Mouse (Mus musculus): ENCODE results near the gene Scly. TPM values are rescaled to one million over a fixed set of nuclear protein-coding genes. Genes with fewer than 3 reads are reported as not detected.
A peak's percentile ranks its signal among the peaks of the same experiment; 100 is the strongest.

Scly gene
- polyA plus RNA-seq, 1 experiment from 2014 or later = 8.2 TPM

DNA sequence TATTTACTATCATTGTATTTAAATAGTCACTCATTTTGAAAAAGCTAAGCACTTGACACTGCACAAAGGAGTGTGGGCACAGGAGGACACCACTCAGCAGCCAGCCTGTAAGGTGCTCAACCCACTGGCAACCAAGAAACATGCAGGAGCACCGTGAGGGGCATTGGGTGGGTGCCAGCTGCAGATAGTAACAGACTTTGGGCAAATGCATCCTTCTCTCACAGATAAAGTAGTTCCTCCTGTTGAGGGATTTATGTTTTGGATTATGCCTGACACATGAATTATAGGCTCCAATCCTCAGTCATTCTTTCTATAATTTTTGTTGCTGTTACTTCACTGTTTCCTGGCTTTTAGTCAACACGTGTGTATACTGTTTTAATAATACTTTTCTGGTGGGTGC lies 20.7 kb upstream of the Scly start:
- H3K9ac ChIP-seq (ENCODE audit: low read length) = no peak overlapping the region
- 65% methylated on average over 2 of the region's 2 CpGs for WGBS
- H3K9me3 ChIP-seq (ENCODE audit: control insufficient read depth, low read length) = no peaks in the 10 kb centered on the region
- ATAC-seq (ENCODE audit: low FRiP score, low TSS enrichment) = no peak
- no peaks in the 10 kb centered on the region for H3K27me3 ChIP-seq (ENCODE audit: control insufficient read depth, insufficient read depth, low read length)
- peaks cover 9% of the 10 kb centered on the region for H3K36me3 ChIP-seq (ENCODE audit: control insufficient read depth, insufficient read depth, low read length)
- TF ChIP-seq CTCF (IDR thresholded peaks at IDR 0.05; ENCODE audit: low read depth) (no peak), EP300 (optimal IDR thresholded peaks at IDR 0.05) (no peak)
- H3K4me2 ChIP-seq (replicated peaks; ENCODE audit: low read depth) = no peak overlapping the region
- no peak for DNase-seq (ENCODE audit: low spot score)
- H3K27ac ChIP-seq (replicated peaks) = no peak overlapping the region
- no peaks in the 10 kb centered on the region for H3K4me1 ChIP-seq (replicated peaks; ENCODE audit: control insufficient read depth, insufficient read depth)
- no peak overlapping the region for H3K4me3 ChIP-seq (ENCODE audit: low read depth, low read length)

DNA sequence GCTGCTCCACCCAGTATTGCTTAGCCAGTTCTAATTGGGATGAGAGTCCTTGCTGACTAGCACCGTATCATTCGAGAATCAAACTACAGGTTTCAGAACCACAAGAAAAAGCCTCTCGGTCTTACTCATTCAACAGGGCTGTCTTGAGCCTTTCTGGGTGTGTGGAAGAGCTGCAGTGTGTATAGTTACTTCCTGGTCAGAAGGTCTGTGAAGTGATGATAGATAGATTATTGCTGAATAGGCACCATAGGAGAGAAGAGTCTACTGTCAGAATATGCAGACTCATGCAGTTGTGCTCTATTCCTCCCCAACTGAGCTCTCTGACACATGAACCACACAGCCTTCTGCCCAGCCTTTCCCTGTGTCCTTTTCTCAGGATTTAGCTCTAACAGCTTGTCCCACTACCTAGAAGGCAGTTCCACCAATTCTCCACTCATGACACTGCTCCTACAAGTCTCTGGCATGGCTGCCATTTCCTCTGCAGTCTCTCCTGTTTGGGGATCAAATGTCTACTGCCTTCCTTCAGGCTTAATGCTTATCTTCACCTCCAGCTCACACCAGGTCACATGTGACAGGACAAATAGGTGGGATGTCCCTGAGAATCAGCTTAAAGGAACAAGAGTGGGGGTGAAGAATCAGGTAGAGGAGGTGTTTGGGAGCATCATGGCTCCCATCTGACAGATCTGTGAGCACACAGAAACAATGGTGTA lies 19.6 kb upstream of the Scly start:
- TF ChIP-seq EP300 (optimal IDR thresholded peaks at IDR 0.05) (no peak), CTCF (IDR thresholded peaks at IDR 0.05; ENCODE audit: low read depth) (no peak)
- H3K4me2 ChIP-seq (replicated peaks; ENCODE audit: low read depth) = no peak overlapping the region
- DNase-seq (ENCODE audit: low spot score) (no peak), ATAC-seq (ENCODE audit: low FRiP score, low TSS enrichment) (no peak)
- no peaks in the 10 kb centered on the region for H3K9me3 ChIP-seq (ENCODE audit: control insufficient read depth, low read length)
- 88% methylated on average over 3 of the region's 3 CpGs for WGBS
- H3K27me3 ChIP-seq (ENCODE audit: control insufficient read depth, insufficient read depth, low read length) = no peaks in the 10 kb centered on the region
- H3K27ac ChIP-seq (replicated peaks) = peak overlapping the region; percentile 69; the same call in 1 of the 2 replicates
- H3K36me3 ChIP-seq (ENCODE audit: control insufficient read depth, insufficient read depth, low read length) = peaks cover 9% of the 10 kb centered on the region
- H3K4me3 ChIP-seq (ENCODE audit: low read depth, low read length) = no peak overlapping the region
- no peak overlapping the region for H3K9ac ChIP-seq (ENCODE audit: low read length)
- H3K4me1 ChIP-seq (replicated peaks; ENCODE audit: control insufficient read depth, insufficient read depth) = no peaks in the 10 kb centered on the region

DNA sequence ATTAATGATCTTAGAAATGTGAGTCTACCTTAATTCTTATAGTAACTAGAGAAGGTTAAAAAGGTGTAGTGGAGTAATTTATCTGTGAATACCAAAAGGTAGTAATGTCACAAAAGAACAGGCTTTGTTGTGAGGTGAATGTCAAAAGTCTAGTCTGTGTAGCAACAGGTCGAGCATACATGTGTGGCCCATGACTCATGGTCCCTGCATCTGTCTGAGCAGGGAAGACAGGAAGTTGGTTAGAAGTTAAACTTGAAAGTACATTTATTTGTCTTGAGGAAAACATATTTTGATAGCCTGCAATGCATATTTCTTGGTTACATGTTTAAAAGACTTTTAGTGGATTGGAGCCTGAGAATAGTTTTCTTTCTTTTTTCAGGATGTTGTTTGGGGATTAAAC lies 19.0 kb upstream of the Scly start:
- Histone ChIP-seq H3K27ac (replicated peaks) (no peak overlapping the region), H3K9me3 (ENCODE audit: control insufficient read depth, low read length) (no peaks in the 10 kb centered on the region), H3K36me3 (ENCODE audit: control insufficient read depth, insufficient read depth, low read length) (peaks cover 9% of the 10 kb centered on the region), H3K4me3 (ENCODE audit: low read depth, low read length) (no peak overlapping the region), H3K27me3 (ENCODE audit: control insufficient read depth, insufficient read depth, low read length) (no peaks in the 10 kb centered on the region), H3K9ac (ENCODE audit: low read length) (no peak overlapping the region), H3K4me2 (replicated peaks; ENCODE audit: low read depth) (no peak overlapping the region), H3K4me1 (replicated peaks; ENCODE audit: control insufficient read depth, insufficient read depth) (no peaks in the 10 kb centered on the region)
- TF ChIP-seq EP300 (optimal IDR thresholded peaks at IDR 0.05) = no peak
- no peak for TF ChIP-seq CTCF (IDR thresholded peaks at IDR 0.05; ENCODE audit: low read depth)
- 74% methylated on average over 1 of the region's 1 CpGs for WGBS
- ATAC-seq (ENCODE audit: low FRiP score, low TSS enrichment) (no peak), DNase-seq (ENCODE audit: low spot score) (no peak)

DNA sequence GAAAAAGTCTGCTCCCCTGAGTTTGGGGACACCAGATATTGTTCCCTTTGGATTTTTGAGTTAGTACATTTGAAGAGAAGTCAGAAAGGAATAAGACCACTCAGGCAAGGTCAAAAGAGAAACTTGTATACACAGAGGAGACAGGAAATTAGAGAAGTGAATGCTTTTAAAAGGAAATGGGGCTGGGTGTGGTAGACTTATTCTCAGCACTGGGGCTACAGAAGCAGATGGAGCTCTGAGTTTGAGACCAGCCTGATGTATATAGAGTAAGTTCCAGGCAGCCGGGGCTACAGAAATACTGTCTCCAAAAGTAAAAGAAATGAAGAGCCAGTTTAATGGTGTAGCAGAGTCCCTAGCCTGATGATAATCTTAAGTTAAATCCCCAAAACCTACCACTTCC lies 15.6 kb upstream of the Scly start:
- Histone ChIP-seq H3K4me1 (replicated peaks; ENCODE audit: control insufficient read depth, insufficient read depth) (no peaks in the 10 kb centered on the region), H3K9me3 (ENCODE audit: control insufficient read depth, low read length) (no peaks in the 10 kb centered on the region), H3K4me2 (replicated peaks; ENCODE audit: low read depth) (no peak overlapping the region), H3K36me3 (ENCODE audit: control insufficient read depth, insufficient read depth, low read length) (peaks cover 14% of the 10 kb centered on the region; the same call in 1 of the 2 replicates), H3K27ac (replicated peaks) (no peak overlapping the region), H3K27me3 (ENCODE audit: control insufficient read depth, insufficient read depth, low read length) (no peaks in the 10 kb centered on the region), H3K4me3 (ENCODE audit: low read depth, low read length) (no peak overlapping the region), H3K9ac (ENCODE audit: low read length) (no peak overlapping the region)
- TF ChIP-seq CTCF (IDR thresholded peaks at IDR 0.05; ENCODE audit: low read depth) (no peak), EP300 (optimal IDR thresholded peaks at IDR 0.05) (no peak)
- DNase-seq (ENCODE audit: low spot score) (no peak), ATAC-seq (ENCODE audit: low FRiP score, low TSS enrichment) (no peak)
- 68% methylated on average over 1 of the region's 1 CpGs for WGBS

DNA sequence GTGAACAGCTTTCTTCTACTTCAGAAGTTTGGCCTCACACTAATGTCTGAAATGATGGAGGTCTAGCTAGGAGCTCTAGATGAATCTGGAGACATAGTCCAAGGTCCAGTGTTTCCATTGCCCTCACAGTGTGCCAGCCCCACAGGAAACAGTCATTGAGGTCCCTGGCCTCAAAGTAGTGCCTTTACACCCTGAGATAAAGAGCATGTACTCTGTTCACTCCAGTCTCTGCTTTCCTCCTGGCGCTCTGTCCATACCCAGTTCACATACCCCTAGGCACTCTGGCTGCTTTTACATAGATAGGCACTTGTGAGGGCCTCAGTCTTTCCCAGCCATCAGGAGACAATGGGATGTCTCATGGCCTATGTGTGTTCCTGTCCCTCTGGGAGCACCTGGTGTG lies 8.8 kb upstream of the Scly start:
- Histone ChIP-seq H3K9me3 (ENCODE audit: control insufficient read depth, low read length) (no peaks in the 10 kb centered on the region), H3K4me1 (replicated peaks; ENCODE audit: control insufficient read depth, insufficient read depth) (no peaks in the 10 kb centered on the region), H3K27ac (replicated peaks) (no peak overlapping the region), H3K36me3 (ENCODE audit: control insufficient read depth, insufficient read depth, low read length) (peaks cover 9% of the 10 kb centered on the region; the same call in 1 of the 2 replicates), H3K4me3 (ENCODE audit: low read depth, low read length) (no peak overlapping the region), H3K27me3 (ENCODE audit: control insufficient read depth, insufficient read depth, low read length) (no peaks in the 10 kb centered on the region), H3K4me2 (replicated peaks; ENCODE audit: low read depth) (no peak overlapping the region), H3K9ac (ENCODE audit: low read length) (no peak overlapping the region)
- WGBS = 90% methylated on average over 1 of the region's 1 CpGs
- TF ChIP-seq CTCF (IDR thresholded peaks at IDR 0.05; ENCODE audit: low read depth) (no peak), EP300 (optimal IDR thresholded peaks at IDR 0.05) (no peak)
- no peak for DNase-seq (ENCODE audit: low spot score)
- no peak for ATAC-seq (ENCODE audit: low FRiP score, low TSS enrichment)

DNA sequence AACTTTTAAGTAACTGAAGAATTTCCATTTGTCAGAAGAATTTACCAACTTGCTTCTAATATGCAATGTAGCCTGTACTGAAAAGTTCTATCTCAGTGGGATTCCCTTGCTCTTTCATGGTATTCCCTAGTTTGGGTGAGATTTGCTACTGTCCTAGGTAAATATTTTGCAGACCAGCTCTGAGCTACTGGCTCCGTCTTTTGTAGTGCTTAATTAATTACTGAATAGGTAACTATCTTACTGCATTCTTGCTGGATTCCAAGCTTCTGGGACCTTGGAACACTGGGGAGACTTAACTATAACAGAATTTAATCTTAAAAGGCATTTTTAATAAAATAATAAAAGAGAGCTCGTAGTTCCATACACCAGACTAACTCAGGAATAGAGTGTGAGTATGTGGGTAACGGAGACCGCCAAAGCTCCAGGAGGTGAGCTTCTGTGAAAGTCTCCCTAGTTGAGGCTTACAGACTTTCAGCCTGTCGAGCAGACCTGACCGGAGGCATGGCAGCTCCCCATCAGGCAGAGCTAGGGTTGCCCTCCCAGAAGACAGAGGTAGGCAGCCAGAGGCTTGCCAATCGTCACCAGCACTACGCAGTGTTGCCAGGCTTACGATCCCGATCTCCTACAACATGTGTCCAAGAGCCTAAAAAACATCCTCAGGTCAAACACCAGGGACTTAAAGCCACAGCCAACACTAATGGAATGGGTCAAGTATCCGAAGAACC lies 5.9 kb upstream of the Scly start:
- Histone ChIP-seq H3K4me1 (replicated peaks; ENCODE audit: control insufficient read depth, insufficient read depth) (no peaks in the 10 kb centered on the region), H3K9ac (ENCODE audit: low read length) (no peak overlapping the region), H3K27me3 (ENCODE audit: control insufficient read depth, insufficient read depth, low read length) (no peaks in the 10 kb centered on the region), H3K4me2 (replicated peaks; ENCODE audit: low read depth) (no peak overlapping the region), H3K36me3 (ENCODE audit: control insufficient read depth, insufficient read depth, low read length) (no peaks in the 10 kb centered on the region; the same call in 1 of the 2 replicates), H3K27ac (replicated peaks) (no peak overlapping the region), H3K4me3 (ENCODE audit: low read depth, low read length) (no peak overlapping the region), H3K9me3 (ENCODE audit: control insufficient read depth, low read length) (no peaks in the 10 kb centered on the region)
- ATAC-seq (ENCODE audit: low FRiP score, low TSS enrichment) (no peak), DNase-seq (ENCODE audit: low spot score) (no peak)
- 90% methylated on average over 11 of the region's 11 CpGs for WGBS
- TF ChIP-seq CTCF (IDR thresholded peaks at IDR 0.05; ENCODE audit: low read depth) = no peak
- no peak for TF ChIP-seq EP300 (optimal IDR thresholded peaks at IDR 0.05)
